Mouse (Mus musculus) testis, adult 2 months (tissue): ENCODE results near the gene Nae1. TPM values are rescaled to one million over a fixed set of nuclear protein-coding genes. Genes with fewer than 3 reads are reported as not detected.

ENCODE experiments used
- H3K27ac ChIP-seq: fragments of 200-500 bp; 2 replicates; pipeline ENCODE4 v1.5.1; 2012; ENCODE audit warnings: low read depth, low read length; ENCODE audit not compliant: control insufficient read depth, insufficient read depth
- H3K27me3 ChIP-seq: fragments of 200-500 bp; 2 replicates; pipeline ENCODE4 v1.6.1; 2012; ENCODE audit warnings: mild to moderate bottlenecking, low read length, moderate library complexity; ENCODE audit not compliant: control insufficient read depth, insufficient read depth
- H3K36me3 ChIP-seq: fragments of 200-500 bp; 2 replicates; pipeline ENCODE4 v1.6.1; 2012; ENCODE audit warnings: mild to moderate bottlenecking, low read length; ENCODE audit not compliant: control insufficient read depth, insufficient read depth
- H3K4me1 ChIP-seq: fragments of 200-500 bp; 2 replicates; pipeline ENCODE4 v1.6.1; 2012; ENCODE audit warnings: low read length; ENCODE audit not compliant: control insufficient read depth, insufficient read depth
- H3K4me3 ChIP-seq: fragments of 200-500 bp; 2 replicates; pipeline ENCODE4 v1.5.1; 2012; ENCODE audit warnings: low read depth, mild to moderate bottlenecking, low read length, moderate library complexity, mixed read lengths; ENCODE audit not compliant: control insufficient read depth
- CTCF ChIP-seq: fragments of 200-500 bp; IDR thresholded peaks from 2 replicates; pipeline ENCODE4 v1.5.1; 2012; ENCODE audit warnings: low read depth, mild to moderate bottlenecking, inconsistent platforms, low read length, moderate library complexity; ENCODE audit not compliant: control insufficient read depth, insufficient read depth, insufficient replicate concordance
- POLR2A ChIP-seq: fragments of 200-500 bp; IDR thresholded peaks from 2 replicates; pipeline ENCODE4 v1.6.1; 2012; ENCODE audit warnings: low read depth, mild to moderate bottlenecking, inconsistent platforms, low read length, moderate library complexity; ENCODE audit not compliant: control insufficient read depth
- polyA plus RNA-seq: library from polyadenylated mRNA; depleted of rRNA; stranded (reverse); fragments of >200 nt; gene quantifications from 2 replicates; pipeline ENCODE4 v1.2.3, GENCODE M21; 2012; rRNA removed

Nae1 gene
- polyA plus RNA-seq, 1 experiment, result 26.0 TPM

DNA sequence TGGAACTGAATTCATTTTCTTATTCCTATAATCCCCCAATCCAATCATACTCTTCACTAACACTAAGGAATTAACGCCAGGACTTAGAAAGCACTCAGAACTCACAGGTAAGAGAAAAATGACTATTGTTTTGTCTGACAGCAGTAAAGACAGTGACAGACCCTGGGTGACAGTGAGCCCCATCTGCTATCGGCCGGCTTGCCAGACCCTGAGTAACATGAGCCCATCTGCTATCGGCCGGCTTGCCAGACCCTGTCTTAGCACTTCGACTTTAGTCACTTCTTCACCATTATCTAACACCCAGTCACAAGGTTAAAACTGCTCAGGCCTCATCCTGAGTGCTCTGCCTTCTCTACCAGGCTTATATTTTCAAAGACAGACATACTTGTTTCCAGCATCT lies 4.8 kb downstream of the Nae1 start:
- H3K36me3 ChIP-seq, result no peaks in the 10 kb centered on the region
- H3K4me3 ChIP-seq, result no peak overlapping the region
- no peaks in the 10 kb centered on the region for H3K27me3 ChIP-seq
- H3K4me1 ChIP-seq, result no peaks in the 10 kb centered on the region; the same call in 1 of the 2 replicates
- H3K27ac ChIP-seq, result no peak overlapping the region
- TF ChIP-seq CTCF (no peak), POLR2A (no peak)

DNA sequence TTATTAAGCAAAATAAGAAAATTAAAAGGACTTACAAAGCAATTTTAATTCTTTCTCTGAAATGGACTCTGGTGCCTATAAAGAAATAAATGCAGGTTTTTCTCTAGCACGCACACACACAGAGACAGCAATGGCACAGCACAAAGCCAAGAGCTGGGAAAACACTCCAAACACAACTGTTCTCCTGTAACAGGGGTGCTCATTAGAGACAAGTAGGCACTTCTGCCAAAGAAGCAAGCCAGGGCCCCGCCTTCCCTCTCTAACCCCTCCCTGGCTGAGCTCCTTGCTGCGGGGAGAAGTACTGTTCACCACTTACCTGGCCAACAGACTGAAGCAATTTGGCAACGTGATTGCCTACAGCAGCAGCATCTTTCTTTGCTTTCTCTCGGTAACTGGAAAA lies 16.6 kb downstream of the Nae1 start:
- H3K36me3 ChIP-seq, result no peaks in the 10 kb centered on the region; the same call in 1 of the 2 replicates
- H3K27ac ChIP-seq, result no peak overlapping the region
- H3K4me3 ChIP-seq, result no peak overlapping the region
- no peaks in the 10 kb centered on the region for H3K4me1 ChIP-seq
- TF ChIP-seq POLR2A (no peak), CTCF (no peak)
- H3K27me3 ChIP-seq, result no peaks in the 10 kb centered on the region

DNA sequence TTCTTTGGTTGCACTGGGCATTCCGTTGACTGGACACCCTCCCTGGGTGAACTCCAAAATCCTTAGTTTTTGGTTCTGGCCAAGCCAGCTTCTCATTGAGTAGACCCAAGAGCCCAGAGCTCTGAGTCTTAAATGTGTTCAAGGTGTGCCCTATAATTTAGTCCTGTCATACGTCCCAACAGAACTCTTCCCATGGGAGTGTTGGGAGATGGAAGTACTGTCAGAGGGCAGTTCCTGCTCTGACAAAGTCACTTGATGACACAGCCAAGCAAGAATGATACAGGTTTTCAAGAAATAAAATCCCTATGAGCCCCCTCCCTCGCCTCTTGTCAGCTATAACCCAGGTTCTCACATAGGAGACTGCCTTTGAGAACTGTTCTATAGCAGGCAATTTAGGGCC lies 24.3 kb downstream of the Nae1 start:
- Histone ChIP-seq H3K36me3 (no peaks in the 10 kb centered on the region), H3K27me3 (no peaks in the 10 kb centered on the region), H3K4me1 (peaks cover 4% of the 10 kb centered on the region), H3K4me3 (peak overlapping the region; percentile 88), H3K27ac (no peak overlapping the region)
- no peak for TF ChIP-seq CTCF
- no peak for TF ChIP-seq POLR2A

DNA sequence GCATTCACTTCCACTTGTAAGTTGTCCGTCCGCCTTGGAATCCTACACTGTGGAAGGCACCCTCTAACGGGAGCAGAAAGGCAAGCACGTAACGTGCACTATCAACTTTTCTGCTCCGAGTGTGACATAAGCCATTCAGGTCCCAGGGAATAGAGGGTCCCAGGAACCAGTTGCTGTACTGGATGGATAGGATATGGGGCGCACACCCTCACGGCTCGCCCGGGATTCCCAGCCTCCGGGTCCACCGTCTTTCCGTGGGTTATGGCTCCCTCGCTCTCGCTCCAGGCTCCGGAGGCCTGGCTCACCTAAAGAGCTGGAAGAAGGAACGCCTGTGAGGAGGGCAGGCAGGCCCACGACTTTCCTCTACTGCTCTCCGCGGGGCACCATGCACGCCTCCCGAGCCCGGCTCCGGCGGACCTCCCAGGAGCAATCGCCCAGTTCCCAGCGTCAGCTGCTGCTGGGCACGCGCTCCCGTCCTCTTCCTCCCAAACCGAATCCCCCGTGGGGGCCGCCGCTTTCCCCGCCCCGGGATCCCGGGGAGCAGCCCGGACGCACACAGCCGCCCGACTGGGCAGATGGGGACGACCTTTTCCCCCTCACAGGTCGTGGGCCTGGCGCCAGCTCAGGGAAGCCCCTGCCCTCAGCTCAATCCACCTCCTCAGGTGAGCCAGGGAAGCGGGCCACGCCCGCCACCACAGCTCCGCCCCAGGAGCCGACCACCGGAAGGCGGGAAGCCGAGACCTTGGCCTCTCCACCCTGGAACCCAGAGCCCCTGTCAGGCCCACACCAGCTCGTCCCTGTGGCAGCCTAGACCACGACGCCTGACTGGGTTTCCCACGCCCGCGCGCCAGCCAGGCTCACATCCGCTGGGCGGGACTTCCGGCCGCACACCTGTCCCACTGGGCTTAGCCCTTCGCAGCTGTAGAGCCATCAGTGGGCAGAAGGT lies 25.1 kb downstream of the Nae1 start, which contains the start of gene Terb1:
Gene Terb1 (minus strand): TSS at position 850 of the 946 bp plus-strand sequence.
- Histone ChIP-seq H3K27me3 (no peaks in the 10 kb centered on the region), H3K4me1 (peaks cover 4% of the 10 kb centered on the region), H3K36me3 (no peaks in the 10 kb centered on the region), H3K27ac (peak within 1 kb of the TSS; percentile 88), H3K4me3 (peak within 1 kb of the TSS; percentile 88)
- peak; percentile 74; the same call in 1 of the 2 replicates for TF ChIP-seq POLR2A
- no peak for TF ChIP-seq CTCF

DNA sequence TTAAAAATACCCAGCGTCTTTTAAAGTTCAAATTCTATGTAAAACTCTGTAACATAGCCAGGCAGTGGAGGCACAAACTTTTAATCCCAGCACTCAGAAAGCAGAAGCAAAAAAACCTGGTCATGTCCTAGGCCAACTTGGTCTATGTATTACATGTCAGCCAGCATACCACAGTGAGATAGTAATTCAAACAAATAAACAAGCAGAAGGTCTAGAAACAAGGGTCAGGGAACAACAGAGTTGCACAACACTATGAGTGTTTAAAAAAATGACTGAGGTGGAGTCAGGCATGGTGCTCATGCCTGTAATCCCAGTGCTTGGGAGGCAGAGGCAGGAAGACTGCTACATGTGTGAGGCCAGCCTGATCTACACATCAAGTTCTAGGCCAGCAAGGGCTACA lies 55.3 kb downstream of the Nae1 start:
- TF ChIP-seq CTCF (no peak), POLR2A (no peak)
- no peaks in the 10 kb centered on the region for H3K27me3 ChIP-seq
- H3K4me3 ChIP-seq, result no peak overlapping the region
- H3K36me3 ChIP-seq, result no peaks in the 10 kb centered on the region; the same call in 1 of the 2 replicates
- no peaks in the 10 kb centered on the region for H3K4me1 ChIP-seq
- H3K27ac ChIP-seq, result no peak overlapping the region

DNA sequence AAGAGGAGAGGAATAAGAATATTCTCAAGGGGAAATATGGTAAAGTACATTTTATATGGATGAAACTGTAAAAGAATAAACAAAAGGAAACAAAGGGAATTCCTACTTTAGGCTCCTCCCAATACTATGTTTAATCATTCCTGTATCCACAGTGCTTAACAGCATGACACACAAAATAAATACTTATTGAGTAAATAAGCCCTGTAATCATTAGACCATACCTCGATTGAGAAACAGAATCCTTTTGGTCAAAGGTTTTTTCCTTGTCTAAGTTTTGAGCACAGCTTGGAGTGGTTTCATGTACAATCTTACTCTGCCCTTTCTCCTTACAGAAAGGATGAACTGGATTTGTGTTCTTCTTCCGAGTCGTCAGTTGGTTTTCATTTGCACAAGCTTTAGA lies 62.0 kb downstream of the Nae1 start:
- H3K4me1 ChIP-seq, result no peaks in the 10 kb centered on the region
- no peaks in the 10 kb centered on the region for H3K27me3 ChIP-seq
- no peaks in the 10 kb centered on the region for H3K36me3 ChIP-seq
- H3K27ac ChIP-seq, result no peak overlapping the region
- TF ChIP-seq CTCF (no peak), POLR2A (no peak)
- H3K4me3 ChIP-seq, result no peak overlapping the region

DNA sequence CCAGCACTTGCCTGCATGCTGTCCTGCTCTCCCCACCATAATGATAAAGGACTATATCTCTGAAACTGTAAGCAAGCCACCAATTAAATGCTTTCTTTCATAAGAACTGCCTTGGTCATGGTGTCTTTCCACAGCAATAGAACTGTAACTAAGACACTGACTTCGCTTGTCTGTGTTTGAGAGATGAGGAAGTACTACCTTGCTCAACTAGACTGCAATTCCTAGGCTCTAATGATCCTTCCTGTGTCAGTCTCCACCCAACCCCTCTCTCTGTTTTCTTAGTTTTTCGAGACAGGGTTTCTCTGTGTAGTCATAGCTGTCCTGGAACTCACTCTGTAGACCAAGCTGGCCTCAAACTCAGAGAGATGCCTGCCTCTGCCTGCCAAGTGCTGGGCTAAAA lies 67.0 kb downstream of the Nae1 start:
- no peak for TF ChIP-seq POLR2A
- no peak for TF ChIP-seq CTCF
- no peaks in the 10 kb centered on the region for H3K4me1 ChIP-seq

More for the DNA sequence above, 67.0 kb downstream of the Nae1 start:
- Histone ChIP-seq H3K27me3 (no peaks in the 10 kb centered on the region), H3K27ac (no peak overlapping the region), H3K4me3 (no peak overlapping the region), H3K36me3 (no peaks in the 10 kb centered on the region)

Other genes starting within 250 kb of the Nae1 start
- 974 and 1,262 TPM in 2 replicates for gene Cmtm2a, start 241.5 kb downstream of the Nae1 start, polyA plus RNA-seq
- 52.5 and 57.0 TPM in 2 replicates for gene Gm45711, start 224.6 kb downstream of the Nae1 start, polyA plus RNA-seq
- gene Cmtm1, start 224.5 kb downstream of the Nae1 start, polyA plus RNA-seq, result 14.7 TPM in 2 replicates
- not detected in 2 replicates for gene Gm11020, start 213.1 kb downstream of the Nae1 start, polyA plus RNA-seq
- 658 and 900 TPM in 2 replicates for gene Cmtm2b, start 212.4 kb downstream of the Nae1 start, polyA plus RNA-seq
- gene Cmtm3, start 195.2 kb downstream of the Nae1 start, polyA plus RNA-seq, result 12.9 and 14.9 TPM in 2 replicates
- 2.0 and 2.2 TPM in 2 replicates for gene Cmtm4, start 138.8 kb downstream of the Nae1 start, polyA plus RNA-seq
- 61.1 and 64.6 TPM in 2 replicates for gene Dync1li2, start 91.6 kb downstream of the Nae1 start, polyA plus RNA-seq
- gene Terb1, start 24.7 kb downstream of the Nae1 start, polyA plus RNA-seq, result 5.6 and 6.7 TPM in 2 replicates
- 5.4 and 7.1 TPM in 2 replicates for gene Car7, start 52 bp upstream of the Nae1 start, polyA plus RNA-seq
- gene Pdp2, start 56.8 kb upstream of the Nae1 start, polyA plus RNA-seq, result 1.2 and 1.3 TPM in 2 replicates
- gene Cdh16, start 89.8 kb upstream of the Nae1 start, polyA plus RNA-seq, result 1.3 TPM in 1 of 2 replicates, not detected in the other
- 0.36 and 0.42 TPM in 2 replicates for gene Rrad, start 96.7 kb upstream of the Nae1 start, polyA plus RNA-seq
- 61.8 and 67.2 TPM in 2 replicates for gene Ciao2b, start 107.3 kb upstream of the Nae1 start, polyA plus RNA-seq
- 0.05 TPM in 1 of 2 replicates, not detected in the other for gene Ces2a, start 199.4 kb upstream of the Nae1 start, polyA plus RNA-seq